Mouse (Mus musculus) liver, embryonic 14.5 days (tissue): ENCODE data around the gene Zfp148.
A peak's percentile ranks its signal among the peaks of the same experiment; 100 is the strongest.

Experiments
- CTCF ChIP-seq: IDR thresholded peaks from 2 replicates; pipeline ENCODE4 v1.5.1; 2016; ENCODE audit warnings: antibody characterized with exemption, low read depth, control low read depth
- EP300 ChIP-seq: IDR thresholded peaks from 2 replicates; pipeline ENCODE4 v1.6.1; 2016; ENCODE audit warnings: antibody characterized with exemption, low read depth

GRCm38 (mm10) chr16:33337177-33337576, 43.5 kb upstream of the Zfp148 start:
- TF ChIP-seq CTCF (peak; percentile 69), EP300 (no peak)
